Mouse (Mus musculus) WW6 (cell line): ENCODE results near the gene Daam1.

Experiments
- DNase-seq: peaks from one replicate; pipeline ENCODE4 v3.0.0-alpha.2; 2013; ENCODE audit warnings: low read depth, low spot score

Gene Daam1

DNA sequence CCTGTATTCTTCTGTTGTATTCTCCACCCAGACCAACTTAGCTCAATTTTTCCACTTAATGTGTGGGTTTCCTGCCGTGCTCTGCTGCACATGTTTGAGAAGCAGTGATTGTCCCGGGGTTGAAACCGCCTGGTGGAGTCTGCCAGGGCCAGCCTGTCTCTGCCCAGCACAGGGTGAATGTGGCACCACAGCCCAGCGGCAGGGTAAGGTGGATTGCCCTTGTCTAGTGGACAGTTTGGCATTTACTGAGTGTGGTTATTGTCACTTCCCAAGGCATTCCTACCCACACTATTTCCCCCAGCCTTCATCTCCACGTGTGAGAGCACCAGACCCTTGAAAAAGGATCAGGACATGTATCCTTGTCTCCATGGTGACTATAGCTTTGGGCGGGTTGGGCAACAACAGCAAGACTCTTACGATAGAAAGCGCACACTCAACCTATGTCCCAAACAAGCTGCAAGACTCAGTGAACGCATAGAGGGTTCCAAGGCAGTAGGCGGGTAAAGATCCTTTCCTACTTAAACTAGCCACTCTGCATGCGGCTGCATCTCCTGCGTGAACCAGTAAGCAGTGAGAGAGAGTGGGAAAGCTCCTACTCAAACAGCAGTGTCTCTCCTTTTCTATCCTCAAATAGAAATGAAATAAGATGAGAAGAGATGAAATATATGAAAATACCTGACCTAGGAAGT, 139.2 kb downstream of the Daam1 start:
- no peak for DNase-seq

DNA sequence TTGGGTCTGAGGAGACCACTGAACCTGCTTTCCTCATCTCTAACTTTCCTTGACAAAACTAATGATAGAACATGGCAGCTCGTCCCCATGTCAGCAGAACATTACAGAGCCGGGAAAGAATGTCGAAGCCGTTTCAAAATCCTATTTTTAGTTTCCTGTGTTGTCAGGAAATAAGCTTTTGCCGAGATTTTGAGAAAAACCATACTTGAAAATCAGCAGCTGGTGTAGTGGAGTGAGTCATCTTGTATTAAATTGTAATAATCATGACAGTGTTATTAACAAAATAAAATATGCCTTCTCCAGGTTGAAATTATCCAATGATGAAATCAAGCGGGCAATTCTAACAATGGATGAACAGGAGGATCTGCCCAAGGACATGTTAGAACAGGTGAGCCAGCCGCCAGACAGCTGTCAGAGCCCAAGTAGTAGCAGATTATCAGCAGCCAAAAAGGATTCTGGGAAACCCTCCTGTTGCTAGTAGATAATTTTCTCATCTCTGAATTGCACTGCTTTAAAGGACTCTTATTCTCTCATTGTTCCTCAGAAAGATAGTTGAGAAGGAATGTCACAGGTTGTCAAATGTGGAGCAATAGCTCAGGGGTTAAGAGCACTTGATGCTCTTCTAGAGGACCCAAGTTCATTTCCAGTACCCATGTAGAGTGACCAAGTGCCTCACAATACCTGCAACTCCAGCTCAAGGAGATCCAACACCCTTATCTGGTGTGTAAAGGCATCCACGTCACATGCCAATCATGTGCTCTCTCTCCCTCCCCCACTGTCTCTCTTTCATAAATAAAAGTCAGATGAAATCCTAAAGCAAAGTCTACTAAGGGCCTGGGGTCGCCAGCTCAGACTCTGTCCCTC, 140.1 kb downstream of the Daam1 start:
- no peak for DNase-seq

DNA sequence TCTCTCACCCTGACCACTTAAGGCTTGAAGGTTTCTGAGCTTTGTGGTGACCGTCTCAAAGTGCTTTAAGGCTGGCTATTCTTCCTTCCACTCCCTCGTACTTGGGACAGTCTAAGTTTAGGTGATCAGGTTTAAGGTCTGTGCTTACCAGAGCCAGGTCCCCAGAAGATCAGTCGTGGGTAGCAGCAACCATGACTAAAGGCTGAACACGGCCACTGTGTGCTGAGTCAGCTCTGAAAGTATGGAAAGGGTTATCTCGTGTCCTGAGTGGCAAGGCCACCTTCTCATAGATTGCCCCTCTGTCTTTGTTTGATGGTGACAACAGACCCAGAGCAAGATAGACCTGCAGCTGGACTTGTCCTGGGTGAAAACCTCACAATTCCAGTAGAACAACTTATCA, 141.2 kb downstream of the Daam1 start:
- DNase-seq, result no peak

DNA sequence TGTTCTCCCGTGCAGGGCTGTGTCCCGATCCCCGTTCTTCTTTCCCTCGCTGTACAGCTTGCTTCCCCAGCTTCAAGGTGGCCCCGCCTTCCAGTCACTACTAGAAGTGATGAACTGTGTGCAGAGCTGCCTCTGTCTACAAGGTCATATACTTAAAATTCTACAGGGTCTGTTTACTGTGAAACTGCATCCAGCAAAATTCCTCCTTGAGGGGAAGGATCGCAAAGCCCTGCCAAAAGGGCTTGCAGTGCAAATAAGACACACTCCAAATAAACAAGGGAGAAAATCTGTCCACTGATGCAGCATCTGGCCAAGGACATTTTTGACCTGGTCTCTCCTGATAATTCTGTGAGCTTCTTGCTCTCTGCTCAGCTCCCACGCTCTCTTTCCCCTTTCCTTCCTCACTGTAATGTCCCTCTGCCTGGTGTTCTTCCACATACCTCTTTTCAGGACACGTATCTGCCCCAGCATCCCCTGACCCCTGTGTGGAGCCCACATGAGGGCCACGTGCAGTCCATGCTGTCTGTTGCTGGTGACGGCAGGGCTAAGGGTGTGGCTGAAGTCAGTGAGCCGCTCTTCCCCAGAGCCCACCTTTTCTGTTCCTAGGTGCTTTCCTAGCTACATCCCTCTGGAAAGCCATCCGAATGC, 141.9 kb downstream of the Daam1 start:
- DNase-seq, result no peak

DNA sequence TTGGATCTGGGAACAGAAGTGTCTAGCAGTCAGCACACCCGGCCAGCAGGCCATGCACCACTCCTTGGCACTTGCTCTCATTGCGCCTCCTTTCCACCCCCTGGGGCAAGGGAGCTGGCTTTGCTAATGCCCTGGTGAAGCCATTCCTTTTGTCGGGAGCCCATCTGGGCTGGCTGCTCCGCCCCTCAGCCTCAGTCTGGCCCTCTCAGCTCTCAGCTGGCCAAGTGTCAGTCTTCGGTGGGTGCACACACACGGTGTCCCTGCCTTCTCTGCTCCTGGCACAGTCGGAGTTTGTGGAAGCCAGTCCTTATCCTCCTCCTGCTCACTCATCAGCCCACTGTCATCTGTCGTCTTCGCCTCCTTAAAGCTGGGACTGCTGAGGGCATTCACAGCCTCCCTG, 142.7 kb downstream of the Daam1 start:
- DNase-seq, result no peak

DNA sequence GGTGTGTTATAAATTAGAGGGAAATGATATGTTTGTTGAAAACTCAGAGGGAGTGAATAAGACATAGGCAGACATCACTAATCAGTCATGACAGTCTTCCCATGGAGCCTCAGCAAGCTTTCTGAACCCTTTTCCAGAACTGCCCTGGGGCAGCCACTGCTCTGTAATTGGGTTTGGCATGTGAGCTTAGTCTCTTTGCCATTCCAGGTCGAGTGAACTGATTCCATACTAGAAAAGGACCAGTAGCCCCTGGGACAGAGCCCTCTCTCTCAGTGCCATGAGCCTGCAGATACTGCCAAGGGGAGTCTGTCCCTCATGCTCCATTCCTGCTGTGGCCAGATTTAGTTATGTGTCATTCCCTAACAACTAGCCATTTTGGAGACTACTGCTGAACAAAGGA, 144.7 kb downstream of the Daam1 start:
- DNase-seq, result no peak

DNA sequence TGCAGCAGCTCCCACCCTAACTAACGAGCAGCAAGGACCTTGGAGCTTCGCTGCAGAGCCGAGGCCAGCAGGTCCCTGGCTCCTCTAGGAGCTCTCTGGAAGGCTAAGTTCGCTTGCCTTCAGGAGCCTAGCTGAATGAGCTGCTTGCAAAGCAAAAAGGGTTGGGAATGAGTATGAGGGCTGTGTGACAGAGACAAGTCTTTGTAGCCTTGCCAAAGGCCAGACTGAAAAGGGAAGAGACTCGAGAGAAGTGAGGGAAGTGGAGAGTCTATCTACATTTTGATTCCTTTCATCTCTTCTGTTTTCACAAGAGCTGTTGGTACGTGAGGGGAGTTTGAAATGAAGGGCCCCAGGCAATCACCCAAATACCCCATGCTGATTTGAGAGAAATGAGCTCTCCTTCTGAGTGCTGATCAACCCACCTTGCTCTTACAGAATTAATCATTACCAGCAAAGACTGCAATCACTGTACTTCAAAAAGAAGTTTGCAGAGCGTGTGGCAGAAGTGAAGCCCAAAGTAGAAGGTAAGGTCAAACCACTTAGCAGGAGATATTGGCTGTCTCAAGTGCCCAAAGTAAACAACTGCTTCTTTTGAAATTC, 145.6 kb downstream of the Daam1 start:
- DNase-seq, result no peak

DNA sequence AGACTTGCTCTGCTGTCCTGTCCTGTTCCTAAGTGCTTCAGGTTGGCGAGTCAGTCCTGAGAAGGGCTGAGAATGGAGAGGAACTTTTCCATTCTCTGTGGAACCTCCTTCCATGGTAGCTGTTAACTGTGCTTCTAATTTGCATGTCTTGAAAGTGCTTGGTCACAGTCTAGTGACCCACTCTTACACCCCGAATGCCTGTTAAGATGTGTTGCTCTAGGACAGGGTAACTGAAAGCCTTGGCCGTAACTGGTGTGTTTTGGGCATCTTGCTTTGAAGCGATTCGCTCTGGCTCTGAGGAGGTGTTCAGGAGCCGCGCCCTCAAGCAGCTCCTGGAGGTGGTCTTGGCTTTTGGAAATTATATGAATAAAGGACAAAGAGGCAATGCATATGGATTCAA, 146.5 kb downstream of the Daam1 start:
- DNase-seq, result no peak

DNA sequence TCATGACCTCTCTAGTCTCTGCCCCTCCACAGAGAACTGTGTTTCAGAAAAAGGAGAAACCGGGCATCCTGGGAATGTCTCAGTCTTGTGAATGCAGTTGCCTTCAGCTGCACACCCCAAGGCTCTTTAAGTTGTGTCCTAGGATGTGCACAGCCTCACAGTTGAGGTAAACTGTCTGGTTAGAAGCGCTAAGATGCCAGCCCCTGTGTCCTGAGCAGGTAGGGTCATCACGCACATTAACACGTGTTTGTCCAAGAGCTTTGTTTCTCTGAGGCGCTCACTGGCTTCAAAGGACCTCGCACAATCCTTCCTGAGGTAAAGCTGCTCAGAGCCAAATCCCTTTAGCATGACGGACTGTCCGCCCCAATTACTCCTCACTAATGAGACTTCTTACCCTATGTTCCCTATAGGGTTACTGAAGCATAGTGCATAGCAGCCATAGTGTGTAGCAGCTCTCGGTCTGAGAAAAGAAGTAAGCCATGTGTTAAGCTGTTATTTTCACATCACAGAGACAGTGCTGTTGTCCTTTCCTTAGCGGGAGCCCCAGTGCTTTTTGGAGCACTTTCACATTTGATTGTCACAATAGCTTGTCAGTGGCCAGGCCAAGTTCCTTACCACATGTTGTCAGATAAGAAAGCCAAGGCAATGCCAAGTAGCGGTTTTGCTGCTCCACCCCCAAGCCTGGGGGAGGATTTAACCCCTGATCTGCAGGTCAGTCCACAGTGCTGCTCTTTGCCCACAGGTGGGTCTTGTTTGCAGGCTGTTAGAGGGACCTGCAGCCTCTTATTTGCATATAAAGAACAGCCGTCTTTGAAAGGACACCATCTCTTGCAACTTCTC, 147.9 kb downstream of the Daam1 start:
- no peak for DNase-seq

DNA sequence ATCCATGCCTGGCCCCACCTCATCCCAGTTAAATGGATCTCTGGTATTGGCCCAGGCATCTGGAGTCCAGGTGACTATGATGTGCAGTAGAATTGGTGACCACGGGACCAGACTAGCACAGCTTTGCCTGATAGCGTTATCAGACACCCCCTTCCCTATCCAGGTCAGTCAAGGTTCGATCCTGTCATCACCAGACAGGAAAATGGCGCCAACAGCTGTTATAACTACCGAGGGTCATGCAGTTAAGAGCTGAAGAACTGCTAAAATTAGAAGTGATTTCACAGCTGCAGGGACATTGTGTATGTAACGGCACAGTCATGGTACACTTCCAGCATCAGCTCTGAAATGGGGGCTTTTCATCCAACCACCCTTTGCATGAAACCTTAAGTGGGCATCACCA, 149.3 kb downstream of the Daam1 start:
- no peak for DNase-seq

DNA sequence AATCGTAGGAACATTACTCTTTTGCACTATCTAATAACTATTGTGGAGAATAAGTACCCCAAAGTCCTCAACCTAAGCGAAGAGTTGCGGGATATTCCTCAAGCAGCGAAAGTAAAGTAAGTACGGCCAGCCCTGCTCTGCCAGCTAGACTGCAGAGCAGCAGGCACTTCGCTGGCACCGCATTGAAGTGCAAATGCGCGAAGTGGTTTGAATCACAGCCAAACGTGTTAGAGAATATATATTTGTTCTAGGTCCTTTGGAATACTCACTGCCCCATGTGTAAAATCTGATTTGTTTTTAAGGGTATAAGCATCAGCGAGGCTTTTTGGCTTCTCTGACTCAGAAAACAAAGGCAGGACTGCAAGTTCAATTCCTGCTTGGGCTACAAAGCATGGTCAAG, 149.9 kb downstream of the Daam1 start:
- no peak for DNase-seq

DNA sequence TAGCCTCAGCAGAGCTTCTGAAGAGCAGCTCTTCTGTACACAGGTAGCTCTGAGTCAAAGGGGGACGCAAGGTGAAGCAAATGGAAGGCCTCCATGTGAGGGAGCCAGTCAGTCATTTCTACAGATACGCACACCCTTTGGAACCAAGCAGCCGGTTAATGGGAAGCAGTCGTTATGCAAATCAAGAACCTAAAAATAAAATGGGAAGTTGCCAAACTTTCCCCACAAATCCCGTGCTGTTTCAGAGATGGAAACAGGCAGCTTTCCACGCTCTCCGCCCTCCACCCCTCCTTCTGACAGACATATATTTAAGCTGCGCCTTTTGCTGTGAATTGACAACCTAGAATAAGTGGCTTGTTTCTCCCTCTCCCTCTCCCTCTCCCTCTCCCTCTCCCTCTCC, 150.4 kb downstream of the Daam1 start:
- no peak for DNase-seq

DNA sequence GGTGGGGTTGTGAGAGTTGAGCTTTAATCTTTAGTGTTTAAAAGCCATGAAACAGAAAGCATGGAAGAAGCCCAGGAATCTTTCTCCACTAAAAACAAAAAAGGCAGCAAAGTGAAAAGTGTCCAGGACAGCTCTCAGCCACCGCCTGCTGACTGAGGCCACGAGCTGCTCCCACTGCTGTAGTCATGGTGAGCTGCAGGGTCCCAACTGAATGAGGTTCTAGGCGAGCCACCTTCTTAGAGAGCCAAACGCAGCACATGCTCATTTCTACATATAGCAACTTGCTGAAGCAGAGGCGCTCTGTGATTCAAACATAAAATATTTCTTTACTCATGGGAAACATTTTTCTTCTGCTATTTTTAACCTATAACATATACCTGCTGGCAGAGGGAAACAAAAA, 150.9 kb downstream of the Daam1 start:
- DNase-seq, result no peak

DNA sequence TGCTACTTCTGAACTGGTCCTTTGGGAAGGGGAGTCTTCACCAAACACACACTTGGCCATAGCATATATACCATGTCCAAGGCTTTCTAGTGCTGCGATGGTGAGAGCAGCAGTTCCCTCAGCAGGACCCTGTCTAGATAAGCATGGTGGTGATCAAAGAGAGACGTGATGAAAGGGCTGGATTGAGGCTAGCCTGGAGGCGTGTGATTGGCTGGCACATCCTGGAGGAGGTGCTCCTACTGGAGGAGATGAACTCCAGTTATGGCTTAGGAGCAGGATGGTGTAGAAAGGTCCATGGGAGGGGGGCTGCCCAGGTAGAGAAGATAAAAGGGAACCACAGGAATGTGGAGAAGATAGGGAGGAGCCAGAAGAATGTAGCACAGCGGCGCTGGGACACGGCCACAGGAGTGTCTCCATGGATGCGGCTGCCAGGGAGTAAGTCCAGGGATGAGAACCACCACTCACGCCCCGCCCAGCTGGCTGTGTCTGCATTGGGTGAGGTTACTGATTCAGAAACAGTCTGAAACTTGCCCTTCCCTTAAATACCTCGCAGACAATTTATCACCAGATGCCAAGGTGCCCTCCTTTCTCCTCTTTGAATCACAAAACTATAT, 152.3 kb downstream of the Daam1 start:
- DNase-seq, result no peak

DNA sequence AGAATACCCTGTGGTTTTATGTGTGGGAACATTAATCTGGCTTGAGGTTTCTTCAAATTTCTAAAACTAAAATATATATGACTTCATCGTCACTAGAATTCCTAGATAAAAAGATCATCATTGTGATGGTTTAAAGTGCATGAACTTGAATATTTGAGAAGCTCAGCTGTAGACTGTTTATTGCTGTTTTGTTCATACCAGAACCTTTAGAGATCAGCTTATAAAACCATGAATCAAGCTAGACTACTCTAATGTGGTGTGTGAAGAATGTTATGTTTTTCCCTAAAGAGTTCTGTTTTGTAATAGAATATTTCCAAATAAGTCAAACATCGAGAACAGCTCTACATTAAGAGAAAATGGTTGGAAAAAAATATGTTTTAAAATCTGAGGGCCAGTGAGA, 156.3 kb downstream of the Daam1 start:
- no peak for DNase-seq

DNA sequence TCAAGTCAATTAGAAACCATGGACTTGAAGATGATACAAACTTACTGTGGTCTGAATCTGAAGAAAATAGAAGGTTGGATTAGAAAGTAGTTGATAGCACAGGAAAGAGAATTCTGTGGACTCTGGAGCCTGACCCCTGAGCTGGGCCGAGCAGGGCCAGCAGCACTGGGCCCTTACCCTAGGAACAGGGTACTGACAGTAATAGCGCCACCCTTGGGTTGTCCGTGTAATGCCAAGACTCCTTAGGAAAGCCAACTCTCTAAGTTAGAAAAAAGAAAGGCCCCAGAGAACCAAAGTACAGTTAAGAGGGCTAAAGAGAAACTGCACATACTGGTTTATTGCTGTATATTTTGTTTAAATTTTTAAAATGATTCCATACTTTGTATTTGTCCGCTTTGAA, 157.0 kb downstream of the Daam1 start:
- no peak for DNase-seq

DNA sequence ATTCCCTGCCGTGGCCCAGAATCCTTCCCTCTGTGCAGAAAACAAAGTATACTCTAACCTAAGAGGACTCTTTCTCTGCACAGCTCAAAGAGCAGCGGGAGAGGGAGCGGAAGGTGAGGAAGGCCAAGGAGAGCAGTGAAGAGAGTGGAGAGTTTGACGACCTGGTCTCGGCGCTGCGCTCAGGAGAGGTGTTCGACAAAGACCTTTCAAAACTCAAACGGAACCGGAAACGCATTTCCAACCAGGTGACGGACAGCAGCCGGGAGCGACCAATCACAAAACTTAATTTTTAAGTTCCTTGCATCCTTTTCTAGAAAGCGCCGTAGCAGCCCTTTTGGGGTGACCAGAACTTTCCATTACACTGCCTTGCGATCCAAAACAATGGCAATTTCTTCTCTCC, 158.7 kb downstream of the Daam1 start:
- no peak for DNase-seq

DNA sequence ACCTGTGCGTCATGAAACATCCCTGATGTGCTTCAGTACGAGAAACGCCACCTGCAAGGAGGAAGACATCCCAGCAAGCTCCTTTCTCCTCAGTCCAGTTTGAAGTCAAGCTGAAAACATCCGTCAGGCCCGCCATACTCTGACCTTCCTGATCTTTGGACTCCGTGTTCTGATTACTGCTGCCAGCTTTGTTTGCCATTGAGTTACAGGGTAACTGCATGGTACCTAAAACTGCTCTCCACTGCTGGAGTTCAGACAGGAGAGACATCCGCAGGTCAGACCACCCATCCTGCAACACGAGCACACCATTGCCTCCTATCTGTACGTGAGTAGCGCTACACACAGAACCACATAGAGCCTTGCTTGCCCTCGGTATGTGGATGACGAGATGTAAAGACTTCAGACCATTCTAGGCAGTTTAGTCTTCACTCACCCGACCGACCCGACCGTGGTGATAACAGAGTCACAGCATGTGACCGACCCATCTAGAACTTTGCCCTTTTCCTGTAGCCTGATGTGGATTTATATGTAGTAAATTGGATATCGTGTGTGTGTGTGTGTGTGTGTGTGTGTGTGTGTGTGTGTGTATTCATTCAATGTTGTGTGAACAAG, 161.8 kb downstream of the Daam1 start:
- DNase-seq, result no peak

DNA sequence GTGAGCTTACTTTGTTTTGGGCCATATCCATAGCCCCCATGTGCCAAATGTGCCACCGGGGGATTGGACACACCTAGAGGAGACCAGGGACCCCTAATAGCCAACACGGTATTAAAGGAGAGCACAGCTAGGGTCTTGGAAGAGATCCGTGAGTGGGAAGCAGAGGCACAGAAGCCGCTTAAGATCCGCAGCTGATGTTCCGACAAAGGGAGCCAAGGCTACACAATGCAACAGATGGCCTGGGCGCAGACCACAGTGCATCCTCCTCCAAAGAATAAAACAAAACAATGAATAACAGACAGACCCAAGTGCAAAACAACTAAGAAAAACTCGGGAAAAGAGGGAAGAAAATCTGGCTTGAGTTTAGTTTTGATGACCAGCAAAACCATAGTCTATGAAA, 165.0 kb downstream of the Daam1 start:
- DNase-seq, result no peak

DNA sequence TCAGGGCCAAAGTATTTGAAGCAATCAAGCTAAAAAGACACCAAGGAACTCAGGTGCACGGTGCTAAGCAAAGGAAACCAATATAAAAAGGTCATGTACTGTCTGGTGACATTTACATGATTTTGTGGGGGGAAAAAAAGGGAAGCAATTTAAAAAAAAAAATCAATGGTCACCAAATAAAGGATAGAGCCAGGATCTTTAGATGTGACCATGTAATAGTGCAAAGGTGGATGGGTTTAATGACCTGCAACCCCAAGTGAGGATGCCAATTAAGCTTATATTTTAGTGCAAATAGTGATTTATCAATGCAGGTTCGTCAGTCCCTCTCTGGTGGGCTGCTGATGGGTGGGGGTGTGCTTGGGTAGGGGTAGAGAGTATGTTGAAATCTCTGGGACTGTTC, 166.0 kb downstream of the Daam1 start:
- no peak for DNase-seq

DNA sequence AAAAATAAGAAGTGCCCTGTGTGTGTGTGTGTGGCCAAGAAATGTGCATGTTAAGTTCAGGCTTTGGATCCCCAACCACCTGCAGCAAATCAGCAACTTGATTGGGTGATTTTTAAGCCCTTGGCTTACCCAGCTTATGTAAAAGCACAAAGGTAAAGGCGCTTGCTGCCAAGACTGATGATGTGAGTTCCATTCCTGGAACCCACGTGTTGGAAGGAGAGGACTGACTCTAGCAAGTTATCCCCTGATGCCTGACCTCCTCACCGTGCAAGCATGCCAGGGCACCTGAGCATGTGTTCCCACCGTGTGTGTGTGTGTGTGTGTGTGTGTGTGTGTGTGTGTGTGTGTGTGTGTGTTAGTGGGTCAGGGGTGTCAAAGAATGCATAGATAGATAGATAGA, 166.5 kb downstream of the Daam1 start:
- DNase-seq, result no peak
